Mouse (Mus musculus): ENCODE results near the gene Twsg1.

DNA sequence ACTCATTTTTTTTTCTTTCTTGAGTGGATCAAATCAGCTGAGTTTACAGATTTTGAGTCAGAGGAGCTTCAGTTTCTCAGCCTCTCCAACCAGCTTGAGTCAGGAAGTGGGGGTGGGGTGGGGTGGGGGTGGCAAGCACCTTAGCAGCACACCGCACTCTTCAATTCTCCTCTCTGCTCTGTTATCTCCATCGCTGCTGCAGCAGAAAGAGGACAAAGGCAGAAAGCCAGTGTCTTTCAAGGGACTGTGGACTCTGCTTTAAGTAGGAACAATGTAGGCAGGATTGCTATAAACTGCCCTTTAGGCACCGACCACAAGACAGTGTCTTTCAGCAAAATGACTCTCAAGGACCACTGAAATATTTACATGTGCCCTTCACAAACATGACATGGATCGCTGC is 2.9 kb upstream of the Twsg1 start:
- TF ChIP-seq POLR2A (IDR thresholded peaks at IDR 0.05; ENCODE audit: low read depth, low read length) (no peak), CTCF (conservative IDR thresholded peaks at IDR 0.05; ENCODE audit: insufficient read depth, insufficient read length, low read depth, low read length) (no peak)

All from kidney, adult 2 months (tissue).